Mouse (Mus musculus): ENCODE measurements around the gene Nectin2. TPM values are rescaled to one million over a fixed set of nuclear protein-coding genes. Genes with fewer than 3 reads are reported as not detected.

Nectin2 gene
- total RNA-seq, 2 experiments from 2014 or later, result 7.2 to 9.3 TPM

GRCm38 (mm10) chr7:19747420-19748218 lies 2.7 kb downstream of the Nectin2 start:
- no peak for DNase-seq (ENCODE audit: low spot score in 2 of 2)
- intact Hi-C loops (cut with DNase I), result no loop called here

DNA sequence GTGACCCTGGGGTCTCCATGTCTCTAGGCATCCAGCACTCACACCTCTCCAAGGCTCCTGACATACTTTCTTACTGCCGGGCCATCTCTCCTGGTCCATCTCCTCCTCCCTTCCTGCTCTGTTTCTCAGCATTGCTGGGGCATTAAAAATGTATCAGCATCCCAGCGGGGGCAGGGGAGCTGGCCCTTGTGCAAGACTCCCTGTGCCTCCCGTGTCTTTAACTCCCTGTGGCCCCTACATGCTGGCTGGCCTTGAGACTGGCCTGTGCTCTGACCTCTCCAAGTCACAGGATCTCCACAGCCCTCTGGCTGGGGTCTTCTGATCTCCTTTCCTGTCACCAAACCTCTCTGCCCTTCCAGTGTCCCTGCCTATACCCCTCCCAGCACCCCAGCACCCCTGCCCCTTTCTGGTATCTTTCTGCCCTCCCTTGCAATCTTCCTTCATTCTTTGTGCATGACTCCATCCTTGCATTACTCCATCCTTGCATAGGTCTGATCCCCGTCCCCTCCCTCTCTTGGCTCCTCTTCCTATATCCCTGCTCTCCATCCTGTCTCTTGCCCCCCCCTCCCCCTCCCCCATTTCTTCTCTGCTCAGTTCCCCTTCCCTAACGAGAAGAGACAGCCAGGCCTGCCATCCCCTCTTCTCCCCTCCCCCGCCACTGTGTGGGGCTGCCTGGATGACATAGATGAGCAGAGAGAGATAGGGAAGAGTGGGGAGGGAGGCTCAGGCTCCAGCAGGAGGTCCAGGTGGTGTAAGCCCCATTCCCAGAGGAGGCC lies 3.7 kb downstream of the Nectin2 start:
- intact Hi-C loops (cut with DNase I), result no loop called here
- no peak for DNase-seq (ENCODE audit: low spot score in 2 of 2)

DNA sequence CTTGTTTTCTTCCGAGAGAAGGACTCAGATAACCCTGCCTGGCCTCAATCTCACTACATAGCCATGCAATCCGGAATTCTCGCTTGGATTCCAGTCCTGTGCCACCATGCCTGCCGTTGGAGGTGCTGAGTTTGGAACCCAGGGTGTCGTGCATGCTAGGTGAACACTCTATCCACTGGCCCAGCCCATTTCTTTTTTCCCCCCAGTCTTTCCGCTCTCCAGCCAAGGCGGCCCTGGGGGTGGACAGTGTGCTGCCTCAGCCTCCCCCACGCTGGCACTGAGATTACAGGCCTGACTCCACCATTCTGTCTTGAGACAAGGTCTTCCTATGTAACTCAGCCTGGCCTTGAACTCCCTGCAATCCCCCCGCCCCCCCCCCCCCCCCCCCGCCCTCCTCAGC lies 4.3 kb downstream of the Nectin2 start:
- no peak for DNase-seq (ENCODE audit: low spot score in 2 of 2)
- intact Hi-C loops (cut with DNase I), result no loop called here

DNA sequence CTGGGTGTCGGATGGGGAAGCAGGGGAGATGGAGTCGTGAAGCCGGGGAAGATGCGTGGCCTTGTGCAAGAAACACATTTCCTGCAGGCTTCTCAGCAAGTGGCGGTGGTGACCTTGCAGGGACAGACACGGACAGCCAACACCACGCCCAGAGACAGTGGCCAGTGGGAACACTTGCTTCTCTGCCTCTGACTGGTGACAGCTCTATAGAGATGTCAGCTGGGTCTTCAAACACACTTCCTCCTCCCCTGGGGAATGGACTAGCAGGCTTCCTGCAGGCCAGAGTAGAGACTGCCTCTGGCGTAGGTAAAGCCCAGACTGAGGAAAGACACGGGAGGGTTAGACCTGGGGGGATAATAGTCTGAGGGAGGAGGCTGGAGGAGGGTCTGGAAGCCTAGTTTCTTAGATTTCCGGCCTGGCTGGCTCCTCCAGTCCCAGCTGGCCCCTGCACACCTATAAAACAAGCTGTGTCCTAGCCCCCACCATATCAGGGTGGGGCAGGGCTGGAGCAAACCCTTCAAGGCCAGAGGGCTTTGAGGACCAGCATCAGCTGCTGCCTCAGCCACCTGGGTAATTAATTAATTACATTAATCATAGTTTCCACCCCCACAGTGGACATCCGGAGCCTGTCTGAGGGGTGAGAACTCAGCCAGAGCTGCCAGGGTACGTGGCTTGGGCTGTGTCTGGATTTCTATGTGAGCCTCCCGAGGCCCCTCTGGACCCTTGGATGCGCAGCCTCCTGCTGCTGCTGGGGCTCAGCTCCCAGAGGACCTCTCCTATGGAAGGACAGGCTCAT lies 5.5 kb downstream of the Nectin2 start:
- intact Hi-C loops (cut with DNase I), result no loop called here
- DNase-seq (ENCODE audit: low spot score in 2 of 2), result no peak

GRCm38 (mm10) chr7:19743791-19744190 lies 6.5 kb downstream of the Nectin2 start:
- intact Hi-C loops (cut with DNase I), result no loop called here
- DNase-seq (ENCODE audit: low spot score in 2 of 2), result no peak

- intact Hi-C loops (cut with DNase I), result no loop called here
- DNase-seq (ENCODE audit: low spot score in 2 of 2), result no peak
These were observed 7.8 kb downstream of the Nectin2 start for GRCm38 (mm10) chr7:19742468-19742867.

- DNase-seq (ENCODE audit: low spot score in 2 of 2), result no peak
These were observed 8.8 kb downstream of the Nectin2 start for GRCm38 (mm10) chr7:19741329-19742031.

GRCm38 (mm10) chr7:19740269-19740668 lies 10.0 kb downstream of the Nectin2 start:
- DNase-seq (ENCODE audit: low spot score in 2 of 2), result no peak
- intact Hi-C loops (cut with DNase I), result no loop called here

More at GRCm38 (mm10) chr7:19741329-19742031, 8.8 kb downstream of the Nectin2 start:
- intact Hi-C loops (cut with DNase I), result no loop called here

DNA sequence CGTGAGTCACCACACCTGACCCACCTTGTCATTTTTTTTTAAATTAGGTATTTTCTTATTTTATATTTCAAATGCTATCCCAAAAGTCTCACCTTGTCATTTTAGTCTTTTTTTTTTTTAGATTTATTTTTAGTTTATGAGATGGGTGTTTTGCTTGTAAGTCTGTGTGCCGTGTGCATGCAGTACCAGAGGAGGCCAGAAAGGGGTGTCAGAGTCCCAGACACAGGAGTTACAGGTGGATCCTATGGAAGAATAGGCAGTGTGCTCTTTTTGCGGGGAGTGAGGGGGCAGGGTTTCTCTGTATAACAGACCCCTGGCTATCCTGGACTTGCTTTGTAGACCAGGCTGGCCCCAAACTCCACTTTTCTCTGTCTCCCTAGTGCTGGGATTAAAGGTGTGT lies 11.5 kb downstream of the Nectin2 start:
- intact Hi-C loops (cut with DNase I), result no loop called here

DNA sequence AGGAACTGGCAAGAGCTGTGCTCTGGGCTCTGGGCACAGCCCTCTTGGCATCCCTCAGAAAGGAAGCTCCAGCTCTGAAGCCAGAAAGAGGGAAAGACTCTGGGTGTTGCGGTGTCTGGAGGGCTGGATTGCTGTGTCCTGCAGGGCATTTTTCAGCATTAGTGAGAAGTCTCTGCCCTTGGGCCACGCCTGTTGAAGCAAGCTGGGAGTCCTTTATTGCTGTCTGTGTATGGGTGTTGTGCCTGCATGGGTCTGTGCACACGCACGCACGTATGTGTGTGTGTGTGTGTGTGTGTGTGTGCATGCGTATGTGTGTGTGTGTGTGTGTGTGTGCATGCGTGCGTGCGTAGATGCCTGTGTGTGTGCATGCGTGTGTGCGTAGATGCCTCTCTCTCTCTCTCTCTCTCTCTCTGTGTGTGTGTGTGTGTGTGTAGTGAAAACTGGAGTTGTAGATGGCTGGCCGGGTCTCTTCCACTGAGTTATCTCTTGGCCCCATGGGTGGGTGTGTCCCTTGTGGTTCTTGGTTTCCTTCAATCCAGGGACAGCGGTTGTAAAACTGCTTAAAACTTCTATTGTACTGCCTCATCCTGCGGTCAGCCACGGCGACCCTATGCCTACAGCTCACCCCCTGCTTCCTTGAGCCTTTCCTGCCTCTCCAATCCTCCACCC lies 13.8 kb downstream of the Nectin2 start:
- intact Hi-C loops (cut with DNase I), result no loop called here
- no peak for DNase-seq (ENCODE audit: low spot score in 2 of 2)

More for the DNA sequence above, 11.5 kb downstream of the Nectin2 start:
- no peak for DNase-seq (ENCODE audit: low spot score in 2 of 2)

GRCm38 (mm10) chr7:19734178-19734666 lies 16.1 kb downstream of the Nectin2 start:
- intact Hi-C loops (cut with DNase I), result no loop called here
- no peak for DNase-seq (ENCODE audit: low spot score in 2 of 2)

DNA sequence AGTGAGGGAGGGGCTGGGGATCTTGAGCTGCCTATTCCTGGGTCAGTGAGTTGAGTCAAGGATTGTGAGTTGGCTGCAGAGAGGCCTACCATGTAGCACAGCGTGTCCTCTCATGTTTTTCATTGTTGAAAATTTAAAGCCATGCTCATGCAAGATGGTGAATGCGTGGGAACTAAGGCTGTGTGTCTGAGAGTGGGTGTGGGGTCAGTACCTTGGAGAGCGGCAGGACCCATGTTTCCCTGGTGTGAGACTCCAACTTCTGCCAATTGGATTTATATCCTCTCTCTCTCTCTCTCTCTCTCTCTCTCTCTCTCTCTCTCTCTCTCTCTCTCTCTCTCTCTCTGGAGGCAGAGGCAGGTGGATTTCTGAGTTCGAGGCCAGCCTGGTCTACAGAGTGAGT lies 23.7 kb downstream of the Nectin2 start:
- intact Hi-C loops (cut with DNase I), result no loop called here
- no peak for DNase-seq (ENCODE audit: low spot score in 2 of 2)

GRCm38 (mm10) chr7:19724167-19724566 lies 26.1 kb downstream of the Nectin2 start:
- intact Hi-C loops (cut with DNase I), result no loop called here

DNA sequence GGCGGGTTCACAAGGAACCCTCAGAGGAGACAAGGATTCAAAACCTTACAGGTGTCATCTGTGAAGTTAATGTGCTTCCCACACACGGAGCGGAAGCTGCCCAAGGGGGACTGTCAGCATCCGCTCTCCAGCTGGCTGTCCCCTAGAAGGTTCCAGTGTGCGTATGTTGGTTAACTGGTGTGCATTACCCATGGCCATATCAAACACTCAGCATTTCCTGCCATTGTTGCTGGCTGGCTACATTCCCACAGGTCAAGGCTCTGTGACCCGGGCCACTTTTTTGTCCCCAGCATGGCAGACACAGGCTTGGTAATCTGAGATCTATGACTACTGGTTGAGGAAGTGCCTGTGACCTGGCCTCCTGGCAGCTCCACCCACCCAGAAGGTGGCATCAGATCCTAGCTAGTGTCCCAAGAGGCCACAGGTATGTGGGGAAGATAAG lies 27.5 kb downstream of the Nectin2 start:
- intact Hi-C loops (cut with DNase I), result no loop called here

More at GRCm38 (mm10) chr7:19724167-19724566, 26.1 kb downstream of the Nectin2 start:
- DNase-seq (ENCODE audit: low spot score in 2 of 2), result no peak

GRCm38 (mm10) chr7:19719200-19719599 lies 31.1 kb downstream of the Nectin2 start:
- DNase-seq (ENCODE audit: low spot score in 2 of 2), result no peak
- intact Hi-C loops (cut with DNase I), result no loop called here

More for the DNA sequence above, 27.5 kb downstream of the Nectin2 start:
- no peak for DNase-seq (ENCODE audit: low spot score in 2 of 2)

- no peak for DNase-seq (ENCODE audit: low spot score in 2 of 2)
- intact Hi-C loops (cut with DNase I), result no loop called here
These were observed 31.9 kb downstream of the Nectin2 start for GRCm38 (mm10) chr7:19718297-19718952.

GRCm38 (mm10) chr7:19717346-19717745 lies 32.9 kb downstream of the Nectin2 start:
- intact Hi-C loops (cut with DNase I), result no loop called here
- no peak for DNase-seq (ENCODE audit: low spot score in 2 of 2)

DNA sequence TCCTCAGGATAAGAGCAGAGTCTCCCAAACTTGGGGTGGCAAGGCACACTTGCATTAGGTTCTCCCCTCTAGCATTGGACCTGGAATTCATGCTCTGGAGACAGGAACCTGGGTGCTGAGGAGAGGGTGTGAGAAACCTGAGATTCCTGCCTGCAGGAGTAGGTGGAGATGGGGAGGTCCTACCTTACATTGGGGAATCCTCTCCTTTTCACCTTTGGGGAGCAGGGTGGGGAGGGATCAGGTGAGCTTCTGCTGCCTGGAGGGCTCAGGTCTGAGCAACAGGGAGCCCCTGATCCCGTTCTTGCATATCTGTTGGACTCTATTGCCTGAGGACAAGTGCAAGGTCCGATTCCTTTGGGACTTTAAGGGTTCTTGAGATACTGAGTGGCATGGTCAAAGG lies 33.5 kb downstream of the Nectin2 start:
- no peak for DNase-seq (ENCODE audit: low spot score in 2 of 2)
- intact Hi-C loops (cut with DNase I), result no loop called here
